In genomic region chr14:99190153-99190790, GRCm38 (mm10) we compare ENCODE assay signal across 15 mouse cellular contexts.
A peak's percentile ranks its signal among the peaks of the same experiment; 100 is the strongest.
DNase-seq lines count a peak whose midpoint lies in the region; ATAC-seq and TF ChIP-seq lines count a peak whose summit lies in the region.
"Had no signal": no experiment of that assay in that cellular context is flagged by ENCODE, and none has a peak within 500 bp of the region (broad histone marks: within the 10 kb centered on the region; RNA-seq: fewer than 3 reads in every experiment).

No protein-coding gene starts in this region.

- H3K4me3 ChIP-seq in lung, embryonic 14.5 days (ENCODE audit: low read depth, low read length) = no peak overlapping the region
- no peak overlapping the region for H3K4me3 ChIP-seq in lung, adult 2 months (replicated peaks; ENCODE audit: extremely low read depth, low read depth, low read length)
- H3K4me3 ChIP-seq: erythroblast, embryonic 14.5 days; heart, embryonic 13.5 days had no signal

- no peak for TF ChIP-seq CTCF in lung, embryonic 14.5 days (IDR thresholded peaks at IDR 0.05; ENCODE audit: low read depth)
- no peak for TF ChIP-seq CTCF in lung, adult 2 months (IDR thresholded peaks at IDR 0.05; ENCODE audit: insufficient read depth, low read length)

- ATAC-seq in lung, embryonic 14.5 days (ENCODE audit: insufficient read depth) = no peak
- ATAC-seq: forebrain, embryonic 16.5 days; Patski had no signal

- no peak for TF ChIP-seq POLR2A in lung, adult 2 months (IDR thresholded peaks at IDR 0.05; ENCODE audit: borderline replicate concordance, extremely low read depth, low read depth, low read length)

- no peaks in the 10 kb centered on the region for H3K27me3 ChIP-seq in lung, embryonic 14.5 days (ENCODE audit: insufficient read depth, low read length)
- H3K27me3 ChIP-seq: CH12.LX; heart, embryonic 13.5 days; Patski had no signal

- 74% methylated on average over 5 of the region's 5 CpGs for WGBS in lung, embryonic 14.5 days
- WGBS in lung, adult 2 months = 72% methylated on average over 5 of the region's 5 CpGs

- H3K9ac ChIP-seq in lung, embryonic 14.5 days = no peak overlapping the region
- H3K9ac ChIP-seq: heart, embryonic 13.5 days; liver, embryonic 14.5 days had no signal

- no peak overlapping the region for H3K27ac ChIP-seq in lung, embryonic 14.5 days (ENCODE audit: low read depth)
- H3K27ac ChIP-seq: heart, embryonic 13.5 days; liver, embryonic 14.5 days had no signal

- no peaks in the 10 kb centered on the region for H3K9me3 ChIP-seq in lung, embryonic 14.5 days (ENCODE audit: low read depth, low read length)
- H3K9me3 ChIP-seq: heart, embryonic 13.5 days had no signal

- H3K36me3 ChIP-seq in lung, embryonic 14.5 days (ENCODE audit: insufficient read depth) = no peaks in the 10 kb centered on the region; the same call in 1 of the 2 replicates

- no peaks in the 10 kb centered on the region for H3K4me1 ChIP-seq in lung, embryonic 14.5 days (ENCODE audit: insufficient read depth)
- H3K4me1 ChIP-seq in lung, adult 2 months (ENCODE audit: control insufficient read depth, insufficient read depth, low read length) = no peaks in the 10 kb centered on the region; the same call in 1 of the 2 replicates

- DNase-seq in lung, embryonic 14.5 days = peak; percentile 18
- DNase-seq in lung, adult 2 months = no peak
- peak; percentile 11 to 25 for DNase-seq in cerebellum, postnatal 10 days
- DNase-seq in gastrocnemius, postnatal 10 days = peak; percentile 16
- peak; percentile 44 for DNase-seq in heart, postnatal 4 days
- DNase-seq in kidney, postnatal 25 days = no peak
- no peak for DNase-seq in ovary, postnatal 10 days (ENCODE audit: low spot score)
- DNase-seq: kidney, adult 9 months; thymus, postnatal 36 days had no signal

- no peak overlapping the region for H3K4me2 ChIP-seq in lung, embryonic 14.5 days
- H3K4me2 ChIP-seq: heart, embryonic 13.5 days had no signal

Comparison
In these comparisons a context has a peak if more than half of its experiments do, and no peak if none do; other contexts are left out.
1. DNase-seq: peak in lung, embryonic 14.5 days (single experiment), cerebellum, postnatal 10 days (2 of 2), gastrocnemius, postnatal 10 days (single experiment) and heart, postnatal 4 days (single experiment); none in lung, adult 2 months (single experiment), kidney, postnatal 25 days (0 of 2) and ovary, postnatal 10 days (single experiment).